Mouse (Mus musculus) MN1 (cell line): ENCODE results near the gene Gpr84.

Experiments used
- DNase-seq: peaks from one replicate; pipeline ENCODE4 v3.0.0-alpha.2; 2016; ENCODE audit warnings: low spot score

Gene Gpr84

GRCm38 (mm10) chr15:103335488-103336235 is 25.2 kb upstream of the Gpr84 start:
- peak; percentile 46 for DNase-seq

GRCm38 (mm10) chr15:103335040-103335439 is 24.6 kb upstream of the Gpr84 start:
- no peak for DNase-seq

DNA sequence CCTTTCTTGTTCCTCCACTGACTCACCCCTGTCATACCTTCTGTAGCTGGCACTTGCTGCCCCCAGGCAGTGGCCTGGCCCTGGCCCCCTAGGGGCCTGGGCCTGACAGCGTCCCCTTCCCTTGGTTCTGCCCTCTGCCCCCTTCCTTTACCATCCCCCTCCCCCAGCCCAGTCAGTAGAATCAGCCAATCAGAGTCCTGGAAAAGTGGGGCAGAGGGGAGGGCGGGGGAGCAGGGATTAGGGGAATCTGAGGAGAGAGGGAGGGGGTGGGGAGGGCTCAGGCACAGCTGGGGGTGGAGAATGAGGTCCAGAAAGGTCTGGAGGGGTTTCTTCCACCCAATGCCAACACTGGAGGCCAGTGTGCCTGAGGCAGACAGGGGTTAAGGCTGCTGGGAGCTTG is 23.8 kb upstream of the Gpr84 start:
- no peak for DNase-seq

GRCm38 (mm10) chr15:103333738-103334137 is 23.3 kb upstream of the Gpr84 start:
- DNase-seq = no peak

- no peak for DNase-seq
Observed at GRCm38 (mm10) chr15:103333081-103333615, 22.7 kb upstream of the Gpr84 start.

DNA sequence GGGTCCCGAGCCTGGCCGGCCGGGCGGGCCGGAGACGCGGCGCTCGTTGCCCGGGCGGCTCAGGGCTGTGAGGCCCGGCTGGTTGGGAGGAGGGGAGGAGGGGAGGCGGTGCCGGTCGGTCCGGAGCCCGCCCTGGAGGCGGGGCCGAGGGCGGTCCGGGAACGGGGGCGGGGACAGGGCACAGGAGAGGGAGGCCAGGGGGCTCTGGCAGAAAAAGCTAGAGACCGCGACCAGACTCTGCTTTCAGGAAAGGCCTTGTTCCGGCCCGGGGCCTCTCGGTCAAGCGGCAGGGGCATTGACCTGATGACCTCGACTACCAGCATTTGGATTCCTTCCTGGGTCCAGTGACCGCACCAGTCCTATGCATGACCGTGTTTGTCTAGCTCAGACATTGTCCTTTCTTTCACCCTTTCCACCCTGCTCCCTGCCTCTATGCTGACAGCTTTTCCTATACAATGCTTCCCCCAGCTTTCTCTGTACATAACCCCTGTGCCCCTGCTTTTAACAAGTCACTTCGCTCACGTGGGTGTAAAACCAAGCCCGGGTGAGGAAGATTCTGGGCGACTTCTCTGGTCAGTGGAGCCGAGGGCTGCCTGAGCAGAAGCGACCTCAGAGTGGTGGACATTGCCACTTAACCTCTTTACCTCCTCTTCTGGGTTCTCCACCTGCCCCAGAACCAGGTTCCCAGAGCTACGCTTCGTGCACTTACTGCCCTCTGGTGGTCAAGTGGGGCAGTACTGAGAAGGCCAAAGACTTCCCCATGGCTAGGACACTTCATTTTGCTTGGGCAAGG is 13.2 kb upstream of the Gpr84 start:
- peak; percentile 92 for DNase-seq

GRCm38 (mm10) chr15:103323070-103323454 is 12.7 kb upstream of the Gpr84 start:
- DNase-seq = no peak

GRCm38 (mm10) chr15:103322396-103322795 is 12.0 kb upstream of the Gpr84 start:
- no peak for DNase-seq

GRCm38 (mm10) chr15:103321076-103321475 is 10.7 kb upstream of the Gpr84 start:
- peak; percentile 78 for DNase-seq

DNA sequence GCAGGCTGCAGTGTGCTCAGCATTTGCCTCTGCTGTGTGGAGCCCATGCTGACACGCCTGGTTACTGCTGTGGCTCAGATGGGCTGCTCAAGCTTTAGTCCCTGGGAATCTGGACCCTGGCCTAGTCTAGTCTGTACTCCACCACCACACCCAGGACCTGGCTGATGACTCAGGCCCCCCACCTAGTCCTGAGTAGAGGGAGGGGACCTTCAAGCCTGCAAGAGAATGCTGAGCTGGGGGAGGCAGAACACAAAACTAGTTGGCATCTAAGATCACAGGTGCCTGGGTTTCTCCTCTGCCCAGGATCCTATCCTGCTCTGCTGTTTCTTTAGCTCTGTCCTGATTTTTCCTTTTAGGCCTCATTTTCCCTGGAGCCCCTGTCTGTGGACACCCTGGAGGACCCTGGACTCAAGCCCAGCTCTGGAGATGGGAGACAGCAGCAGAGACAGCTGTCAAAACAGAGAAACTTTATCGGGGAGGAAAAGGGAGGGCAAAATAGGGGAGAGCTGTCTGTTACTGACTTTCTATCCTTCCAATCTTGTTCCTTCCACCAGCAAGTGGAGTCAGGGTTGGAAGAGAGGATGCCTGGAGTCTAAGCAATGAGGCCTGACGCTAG is 7.9 kb upstream of the Gpr84 start:
- DNase-seq = no peak

DNA sequence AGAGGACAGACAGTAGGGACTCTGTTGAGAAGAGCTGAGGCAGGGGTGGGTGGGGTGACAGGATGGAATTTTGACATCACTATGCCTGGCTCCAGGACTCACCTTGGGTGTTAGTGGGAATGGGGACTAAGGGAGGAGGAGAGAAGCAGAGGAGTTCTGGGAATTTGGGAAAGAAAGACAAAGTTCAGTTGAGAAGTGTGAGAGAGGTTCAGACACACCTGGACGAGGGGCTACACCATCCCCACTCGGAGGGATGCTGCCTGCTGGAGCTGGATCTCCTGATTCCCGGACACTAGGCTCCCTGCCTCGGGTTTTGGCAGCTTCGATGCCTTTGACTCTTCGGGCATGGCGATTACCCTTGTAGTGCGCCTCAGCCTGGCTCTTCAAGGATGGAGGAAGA is 7.3 kb upstream of the Gpr84 start:
- no peak for DNase-seq

GRCm38 (mm10) chr15:103317120-103317519 is 6.7 kb upstream of the Gpr84 start:
- DNase-seq = no peak

- DNase-seq = peak; percentile 46
Observed at GRCm38 (mm10) chr15:103315979-103316776, 5.8 kb upstream of the Gpr84 start.

- DNase-seq = peak; percentile 44
Observed at GRCm38 (mm10) chr15:103315011-103315502, 4.6 kb upstream of the Gpr84 start.

- DNase-seq = no peak
Observed at GRCm38 (mm10) chr15:103314181-103314580, 3.8 kb upstream of the Gpr84 start.

GRCm38 (mm10) chr15:103313495-103314095 is 3.2 kb upstream of the Gpr84 start:
- DNase-seq = peak; percentile 86

DNA sequence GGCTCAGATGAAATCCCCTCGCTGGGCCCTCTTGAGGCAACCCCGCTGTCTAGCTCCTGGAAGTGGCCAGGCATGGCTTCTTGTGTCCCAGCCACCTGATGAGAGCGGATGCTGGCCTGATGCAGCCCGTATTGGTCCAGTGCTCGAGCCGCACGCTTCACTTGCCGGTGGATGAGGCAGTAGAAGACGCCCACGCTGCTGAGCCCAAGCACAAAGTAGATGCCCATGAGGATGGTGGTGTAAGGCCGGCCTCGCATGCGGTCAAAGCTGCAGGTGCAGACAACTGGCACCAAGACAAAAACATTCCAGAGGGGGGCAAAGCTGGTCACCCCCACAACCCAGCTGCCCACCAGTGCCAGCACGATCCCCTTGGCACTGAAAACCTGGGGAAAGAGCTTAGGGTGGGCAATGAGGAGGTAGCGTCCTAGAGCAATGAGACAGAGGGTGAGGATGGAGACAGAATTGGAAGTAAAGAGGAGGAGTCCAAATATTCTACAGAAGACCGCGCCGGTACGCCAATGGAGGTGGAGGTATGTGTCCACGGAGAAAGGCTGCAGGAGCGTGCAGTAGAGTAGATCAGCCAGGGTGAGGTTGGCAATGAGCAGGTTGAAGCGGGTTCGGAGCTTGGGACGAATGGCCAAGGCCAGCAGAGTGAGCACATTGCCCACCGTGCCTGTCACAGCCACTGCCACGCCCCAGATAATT is 1.4 kb downstream of the Gpr84 start:
- DNase-seq = no peak

DNA sequence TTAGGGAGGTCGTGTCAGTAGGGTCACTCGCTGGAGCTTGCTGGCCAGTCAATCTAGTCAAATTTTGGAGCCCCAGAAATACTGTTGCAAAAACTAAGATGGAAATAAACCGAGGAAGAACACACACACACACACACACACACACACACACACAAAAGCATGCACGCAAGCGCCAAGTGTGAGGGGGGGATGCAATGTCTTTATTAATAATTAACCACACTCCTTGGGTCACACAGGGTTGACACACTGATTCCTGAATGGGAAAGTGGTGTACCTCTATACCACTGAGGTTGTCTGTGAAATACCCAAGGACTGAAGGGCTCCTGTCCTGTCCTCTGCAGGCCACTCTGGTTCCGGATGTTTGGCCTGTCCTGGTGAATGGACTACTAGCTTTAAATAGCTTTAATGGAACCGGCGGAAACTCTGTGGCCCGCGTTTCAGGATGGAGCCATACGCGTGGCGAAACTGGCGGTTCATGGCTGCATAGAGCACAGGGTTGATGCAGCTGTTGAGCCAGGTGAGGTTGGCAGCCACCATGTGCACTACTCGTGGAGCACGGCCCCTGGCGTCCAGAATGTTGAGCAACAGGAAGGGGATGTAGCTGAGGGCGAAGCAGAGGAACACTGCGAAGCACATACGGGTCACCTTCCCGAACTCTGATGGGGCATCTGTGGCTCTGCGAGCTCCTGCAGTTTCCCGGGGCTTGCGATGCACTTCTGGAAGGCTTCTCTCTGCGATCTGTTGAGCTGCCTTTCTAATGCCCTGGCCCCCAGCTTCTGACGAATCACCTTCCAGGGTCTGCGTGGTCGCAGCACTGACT is 2.1 kb downstream of the Gpr84 start:
- no peak for DNase-seq

DNA sequence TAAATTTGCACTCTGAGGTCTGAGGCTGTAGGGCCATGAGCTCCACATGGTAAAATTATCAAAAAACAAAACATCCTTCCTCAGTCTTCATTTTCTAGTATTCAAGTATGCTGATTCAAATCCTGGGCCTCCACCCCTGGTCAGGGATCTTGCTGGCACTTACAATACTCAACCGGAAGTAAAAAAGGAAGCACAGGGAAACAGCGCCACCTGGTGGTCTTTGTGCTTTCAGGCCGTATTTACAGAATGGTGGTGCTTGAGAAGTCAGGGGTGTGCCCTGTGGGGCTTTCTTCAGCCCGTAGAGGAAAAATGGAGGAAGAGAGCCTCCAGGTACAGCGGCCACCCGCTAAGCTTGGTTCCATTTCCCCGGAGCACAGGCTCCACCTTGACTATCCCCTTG is 3.3 kb downstream of the Gpr84 start:
- peak; percentile 98 for DNase-seq
